Mouse (Mus musculus): Measurements from ENCODE around the gene Gas7.

Gas7 gene

GRCm38 (mm10) chr11:67489647-67490175, 34.5 kb downstream of the Gas7 start:
- no peak for DNase-seq (ENCODE audit: low spot score)

GRCm38 (mm10) chr11:67496796-67497195, 41.6 kb downstream of the Gas7 start:
- DNase-seq (ENCODE audit: low spot score), result no peak

- no peak for DNase-seq (ENCODE audit: low spot score)
Observed at GRCm38 (mm10) chr11:67500115-67500514, 44.9 kb downstream of the Gas7 start.

GRCm38 (mm10) chr11:67501468-67502244, 46.4 kb downstream of the Gas7 start:
- no peak for DNase-seq (ENCODE audit: low spot score)

GRCm38 (mm10) chr11:67509219-67509876, 54.1 kb downstream of the Gas7 start:
- DNase-seq (ENCODE audit: low spot score), result no peak

- no peak for DNase-seq (ENCODE audit: low spot score)
Observed at GRCm38 (mm10) chr11:67510831-67511230, 55.6 kb downstream of the Gas7 start.

GRCm38 (mm10) chr11:67513001-67513400, 57.8 kb downstream of the Gas7 start:
- DNase-seq (ENCODE audit: low spot score), result no peak

GRCm38 (mm10) chr11:67514401-67514800, 59.2 kb downstream of the Gas7 start:
- no peak for DNase-seq (ENCODE audit: low spot score)

GRCm38 (mm10) chr11:67515020-67515911, 60.0 kb downstream of the Gas7 start:
- no peak for DNase-seq (ENCODE audit: low spot score)

- DNase-seq (ENCODE audit: low spot score), result no peak
Observed at GRCm38 (mm10) chr11:67515912-67516305, 60.7 kb downstream of the Gas7 start.

GRCm38 (mm10) chr11:67517748-67518147, 62.5 kb downstream of the Gas7 start:
- DNase-seq (ENCODE audit: low spot score), result no peak

GRCm38 (mm10) chr11:67518985-67519384, 63.7 kb downstream of the Gas7 start:
- DNase-seq (ENCODE audit: low spot score), result no peak

- DNase-seq (ENCODE audit: low spot score), result no peak
Observed at GRCm38 (mm10) chr11:67522671-67523070, 67.4 kb downstream of the Gas7 start.

GRCm38 (mm10) chr11:67523806-67524205, 68.6 kb downstream of the Gas7 start:
- DNase-seq (ENCODE audit: low spot score), result no peak

GRCm38 (mm10) chr11:67524731-67525130, 69.5 kb downstream of the Gas7 start:
- DNase-seq (ENCODE audit: low spot score), result no peak

GRCm38 (mm10) chr11:67525841-67526240, 70.6 kb downstream of the Gas7 start:
- DNase-seq (ENCODE audit: low spot score), result no peak

- DNase-seq (ENCODE audit: low spot score), result peak; percentile 39
Observed at GRCm38 (mm10) chr11:67526621-67527545, 71.6 kb downstream of the Gas7 start.

- DNase-seq (ENCODE audit: low spot score), result no peak
Observed at GRCm38 (mm10) chr11:67531286-67531685, 76.0 kb downstream of the Gas7 start.

GRCm38 (mm10) chr11:67531926-67532565, 76.8 kb downstream of the Gas7 start:
- no peak for DNase-seq (ENCODE audit: low spot score)

- no peak for DNase-seq (ENCODE audit: low spot score)
Observed at GRCm38 (mm10) chr11:67532728-67533127, 77.5 kb downstream of the Gas7 start.

GRCm38 (mm10) chr11:67533151-67533550, 77.9 kb downstream of the Gas7 start:
- DNase-seq (ENCODE audit: low spot score), result no peak
